24 mouse cellular contexts compared by ENCODE assay signal in genomic region chr11:67002911-67003310, GRCm38 (mm10). TPM values are rescaled to one million over a fixed set of nuclear protein-coding genes. Genes with fewer than 3 reads are reported as not detected.
A peak's percentile ranks its signal among the peaks of the same experiment; 100 is the strongest.
DNase-seq lines count a peak whose midpoint lies in the region; ATAC-seq and TF ChIP-seq lines count a peak whose summit lies in the region.
"Had no signal": no experiment of that assay in that cellular context is flagged by ENCODE, and none has a peak within 500 bp of the region (broad histone marks: within the 10 kb centered on the region; RNA-seq: fewer than 3 reads in every experiment).

No protein-coding gene starts in this region.

- H3K4me3 ChIP-seq in forebrain, embryonic 10.5 days = no peak overlapping the region
- H3K4me3 ChIP-seq in forebrain, embryonic 16.5 days (replicated peaks; ENCODE audit: low read length) = no peak overlapping the region
- no peak overlapping the region for H3K4me3 ChIP-seq in hindbrain, postnatal 0 days (ENCODE audit: low read length)
- no peak overlapping the region for H3K4me3 ChIP-seq in hindbrain, embryonic 16.5 days (ENCODE audit: low read length)
- no peak overlapping the region for H3K4me3 ChIP-seq in MEL (ENCODE audit: control insufficient read depth in 1 of 2, insufficient read depth in 1 of 2, low read depth in 2 of 2, low read length in 2 of 2)
- H3K4me3 ChIP-seq: embryonic facial prominence, embryonic 12.5 days; heart, embryonic 10.5 days; heart, embryonic 15.5 days; hindbrain, embryonic 13.5 days had no signal

- H3K4me2 ChIP-seq in forebrain, embryonic 16.5 days (ENCODE audit: low read length) = no peak overlapping the region
- H3K4me2 ChIP-seq in hindbrain, postnatal 0 days (ENCODE audit: low read depth, low read length) = no peak overlapping the region
- no peak overlapping the region for H3K4me2 ChIP-seq in hindbrain, embryonic 16.5 days (ENCODE audit: low read length)
- H3K4me2 ChIP-seq: embryonic facial prominence, embryonic 12.5 days; heart, embryonic 15.5 days; hindbrain, embryonic 13.5 days had no signal

- H3K36me3 ChIP-seq in forebrain, embryonic 10.5 days (replicated peaks) = no peaks in the 10 kb centered on the region
- no peaks in the 10 kb centered on the region for H3K36me3 ChIP-seq in forebrain, embryonic 16.5 days (ENCODE audit: control insufficient read depth, insufficient read depth)
- H3K36me3 ChIP-seq in hindbrain, postnatal 0 days (ENCODE audit: insufficient read depth, low read length) = no peaks in the 10 kb centered on the region
- H3K36me3 ChIP-seq in hindbrain, embryonic 16.5 days (ENCODE audit: control insufficient read depth, insufficient read depth, low read length) = no peaks in the 10 kb centered on the region
- peaks cover 0 to 4% of the 10 kb centered on the region in 2 experiments; a peak in 1 of 4 replicates for H3K36me3 ChIP-seq in MEL (ENCODE audit: control insufficient read depth in 1 of 2, insufficient read depth in 2 of 2, low read length in 2 of 2)
- H3K36me3 ChIP-seq: embryonic facial prominence, embryonic 12.5 days; heart, embryonic 10.5 days; heart, embryonic 15.5 days; hindbrain, embryonic 13.5 days had no signal

- H3K9ac ChIP-seq in forebrain, embryonic 16.5 days (replicated peaks; ENCODE audit: low read depth, low read length) = no peak overlapping the region
- no peak overlapping the region for H3K9ac ChIP-seq in hindbrain, postnatal 0 days (replicated peaks; ENCODE audit: low read length)
- H3K9ac ChIP-seq in hindbrain, embryonic 16.5 days (ENCODE audit: low read depth, low read length) = no peak overlapping the region
- H3K9ac ChIP-seq in MEL (ENCODE audit: control insufficient read depth, low read depth, low read length, poor library complexity, severe bottlenecking) = no peak overlapping the region
- H3K9ac ChIP-seq: embryonic facial prominence, embryonic 12.5 days; heart, embryonic 15.5 days; hindbrain, embryonic 13.5 days had no signal

- WGBS in forebrain, embryonic 10.5 days = 73% methylated on average over 2 of the region's 2 CpGs
- 36% methylated on average over 2 of the region's 2 CpGs for WGBS in forebrain, embryonic 16.5 days
- 41% methylated on average over 2 of the region's 2 CpGs for WGBS in hindbrain, postnatal 0 days
- WGBS in hindbrain, embryonic 16.5 days = 49% methylated on average over 2 of the region's 2 CpGs

- peak in 1 of 2 experiments; percentile 26; a peak in 1 of 4 replicates for TF ChIP-seq EP300 in MEL (IDR thresholded peaks at IDR 0.05; ENCODE audit: low read depth in 1 of 2, low read length in 2 of 2)

- ATAC-seq in forebrain, embryonic 16.5 days = no peak
- no peak for ATAC-seq in hindbrain, postnatal 0 days
- no peak for ATAC-seq in hindbrain, embryonic 16.5 days
- ATAC-seq: intestine, embryonic 16.5 days had no signal

- TF ChIP-seq RAD21 in MEL (IDR thresholded peaks at IDR 0.05; ENCODE audit: low read depth, low read length) = no peak

- 0 out of 2 replicates have a peak overlapping the region, but pooled peaks have one; percentile 20 for H3K27ac ChIP-seq in forebrain, embryonic 10.5 days
- no peak overlapping the region for H3K27ac ChIP-seq in forebrain, embryonic 16.5 days (ENCODE audit: low read length)
- H3K27ac ChIP-seq in hindbrain, postnatal 0 days = no peak overlapping the region
- no peak overlapping the region for H3K27ac ChIP-seq in hindbrain, embryonic 16.5 days (ENCODE audit: low read depth, low read length)
- no peak overlapping the region for H3K27ac ChIP-seq in MEL (ENCODE audit: control insufficient read depth, low read depth, low read length)
- H3K27ac ChIP-seq: embryonic facial prominence, embryonic 12.5 days; heart, embryonic 10.5 days; heart, embryonic 15.5 days had no signal

- H3K4me1 ChIP-seq in forebrain, embryonic 10.5 days = peaks cover 29% of the 10 kb centered on the region
- peaks cover 18% of the 10 kb centered on the region for H3K4me1 ChIP-seq in forebrain, embryonic 16.5 days (replicated peaks; ENCODE audit: control insufficient read depth, insufficient read depth, low read length)
- H3K4me1 ChIP-seq in hindbrain, postnatal 0 days (ENCODE audit: insufficient read depth, low read length) = peaks cover 33% of the 10 kb centered on the region
- peaks cover 24% of the 10 kb centered on the region for H3K4me1 ChIP-seq in hindbrain, embryonic 16.5 days (ENCODE audit: control insufficient read depth, insufficient read depth, low read depth, low read length)
- no peaks in the 10 kb centered on the region; a peak in 1 of 4 replicates for H3K4me1 ChIP-seq in MEL (ENCODE audit: control insufficient read depth in 1 of 2, insufficient read depth in 2 of 2, low read length in 2 of 2)

- H3K27me3 ChIP-seq in forebrain, embryonic 10.5 days (ENCODE audit: poor library complexity, severe bottlenecking) = peaks cover 3% of the 10 kb centered on the region
- no peaks in the 10 kb centered on the region for H3K27me3 ChIP-seq in forebrain, embryonic 16.5 days (replicated peaks; ENCODE audit: control insufficient read depth, insufficient read depth, low read length)
- no peaks in the 10 kb centered on the region for H3K27me3 ChIP-seq in hindbrain, postnatal 0 days (ENCODE audit: insufficient read depth, low read length)
- H3K27me3 ChIP-seq in hindbrain, embryonic 16.5 days (replicated peaks; ENCODE audit: control insufficient read depth, insufficient read depth, low read length) = no peaks in the 10 kb centered on the region
- no peaks in the 10 kb centered on the region for H3K27me3 ChIP-seq in MEL (ENCODE audit: control insufficient read depth in 1 of 2, insufficient read depth in 2 of 2, low read length in 2 of 2)
- H3K27me3 ChIP-seq: embryonic facial prominence, embryonic 12.5 days; heart, embryonic 15.5 days; hindbrain, embryonic 13.5 days had no signal

- H3K79me2 ChIP-seq in MEL (ENCODE audit: control insufficient read depth, insufficient read depth, low read length, poor library complexity) = no peaks in the 10 kb centered on the region

- no peak for TF ChIP-seq CTCF in hindbrain, postnatal 0 days (IDR thresholded peaks at IDR 0.05; ENCODE audit: low read depth)
- TF ChIP-seq CTCF in MEL (IDR thresholded peaks at IDR 0.05 in 2 of 3, conservative IDR thresholded peaks at IDR 0.05 in 1 of 3; ENCODE audit: control insufficient read depth in 1 of 3, insufficient read depth in 1 of 3, low read depth in 2 of 3, low read length in 3 of 3, poor library complexity in 1 of 3, severe bottlenecking in 1 of 3) = no peak
- no peak for TF ChIP-seq CTCF in brain, embryonic 14.5 days (IDR thresholded peaks at IDR 0.05; ENCODE audit: borderline replicate concordance, extremely low read depth, insufficient read depth, insufficient read length)

- H3K9me3 ChIP-seq in forebrain, embryonic 10.5 days = no peaks in the 10 kb centered on the region; the same call in 1 of the 2 replicates
- no peaks in the 10 kb centered on the region for H3K9me3 ChIP-seq in forebrain, embryonic 16.5 days (ENCODE audit: control insufficient read depth, low read length)
- no peaks in the 10 kb centered on the region for H3K9me3 ChIP-seq in hindbrain, postnatal 0 days (ENCODE audit: low read length)
- H3K9me3 ChIP-seq in hindbrain, embryonic 16.5 days (ENCODE audit: control insufficient read depth, low read length) = no peaks in the 10 kb centered on the region
- H3K9me3 ChIP-seq in MEL (replicated peaks; ENCODE audit: insufficient read depth, low read length) = no peaks in the 10 kb centered on the region
- H3K9me3 ChIP-seq: embryonic facial prominence, embryonic 12.5 days; heart, embryonic 10.5 days; heart, embryonic 15.5 days; hindbrain, embryonic 13.5 days had no signal

- TF ChIP-seq POLR2A in MEL (IDR thresholded peaks at IDR 0.05; ENCODE audit: control insufficient read depth in 1 of 2, insufficient read depth in 1 of 2, low read depth in 1 of 2, low read length in 2 of 2, poor library complexity in 1 of 2) = no peak
- TF ChIP-seq POLR2A in brain, embryonic 14.5 days (IDR thresholded peaks at IDR 0.05; ENCODE audit: borderline replicate concordance, extremely low read depth, insufficient read depth, insufficient read length, poor library complexity, severe bottlenecking) = no peak

- DNase-seq in forebrain, embryonic 10.5 days (ENCODE audit: extremely low spot score, low spot score) = no peak
- peak; percentile 41 for DNase-seq in hindbrain, postnatal 0 days (ENCODE audit: low spot score)
- DNase-seq in MEL (ENCODE audit: low read depth, low spot score) = peak; percentile 66
- peak; percentile 78 for DNase-seq in brain, embryonic 14.5 days (ENCODE audit: low read depth)
- no peak for DNase-seq in urinary bladder, postnatal 14 days (ENCODE audit: low spot score)
- DNase-seq: adrenal gland, adult 8-10 months; adrenal gland, postnatal 36 days; cerebellum, adult 11 months; cerebellum, adult 9-10 months; gastrocnemius, postnatal 10 days; heart, adult 18-20 months; heart, postnatal 14 days; kidney, adult 2 months had no signal

RNA-seq across cellular contexts. Expression of gene Tmem220, which starts 22.0 kb away (rescaled TPM):
- 0.63 and 0.86 TPM in 2 replicates for polyA plus RNA-seq in forebrain, embryonic 10.5 days (2016; fragmentation: Nextera tagmentation; extraction: Ambion mirVana)
- polyA plus RNA-seq in forebrain, embryonic 16.5 days (2015; fragmentation: Nextera tagmentation; extraction: Ambion mirVana) = 0.35 and 0.43 TPM in 2 replicates
- 0.26 TPM in 1 of 2 replicates, not detected in the other for total RNA-seq in hindbrain, postnatal 0 days (2014; rRNA removed)
- polyA plus RNA-seq in hindbrain, postnatal 0 days (2015; fragmentation: Nextera tagmentation; extraction: Ambion mirVana) = 0.97 and 1.1 TPM in 2 replicates
- polyA plus RNA-seq in hindbrain, embryonic 16.5 days (2015; fragmentation: Nextera tagmentation; extraction: Ambion mirVana) = 0.50 and 0.57 TPM in 2 replicates
- total RNA-seq in MEL (2012; rRNA removed) = 0.23 and 0.35 TPM in 2 replicates
- under 1 TPM in 1 of 2 experiments, not detected in 1; 0.99 TPM for polyA plus RNA-seq in MEL (2012; ENCODE audit: insufficient read depth in 1 of 2, insufficient read length in 2 of 2, low read depth in 1 of 2, low replicate concordance in 2 of 2, missing spikeins in 1 of 2)
- 0.45 and 0.93 TPM in 2 replicates for polyA plus RNA-seq in brain, embryonic 14.5 days (2012; rRNA removed)

RNA-seq across cellular contexts. Expression of gene Tmem238l, which starts 46.5 kb away (rescaled TPM):
- polyA plus RNA-seq in forebrain, embryonic 10.5 days (2016; fragmentation: Nextera tagmentation; extraction: Ambion mirVana) = not detected in 2 replicates
- not detected in 2 replicates for polyA plus RNA-seq in forebrain, embryonic 16.5 days (2015; fragmentation: Nextera tagmentation; extraction: Ambion mirVana)
- not detected in 2 replicates for total RNA-seq in hindbrain, postnatal 0 days (2014; rRNA removed)
- not detected in 2 replicates for polyA plus RNA-seq in hindbrain, postnatal 0 days (2015; fragmentation: Nextera tagmentation; extraction: Ambion mirVana)
- polyA plus RNA-seq in hindbrain, embryonic 16.5 days (2015; fragmentation: Nextera tagmentation; extraction: Ambion mirVana) = not detected in 2 replicates
- not detected in 2 replicates for total RNA-seq in MEL (2012; rRNA removed)
- polyA plus RNA-seq in MEL (2012; ENCODE audit: insufficient read depth in 1 of 2, insufficient read length in 2 of 2, low read depth in 1 of 2, low replicate concordance in 2 of 2, missing spikeins in 1 of 2) = not detected
- polyA plus RNA-seq in brain, embryonic 14.5 days (2012; rRNA removed) = 0.10 TPM in 1 of 2 replicates, not detected in the other
- total RNA-seq: adrenal gland, adult 8-10 months; adrenal gland, postnatal 36 days; CH12.LX; gastrocnemius, postnatal 10 days; gastrocnemius, postnatal 4 days; heart, adult 18-20 months; heart, postnatal 14 days; hematopoietic stem cell, adult 5-6 weeks had no signal
- polyA plus RNA-seq: cortical plate, adult 2 months; embryonic facial prominence, embryonic 12.5 days; heart, embryonic 10.5 days; hindbrain, embryonic 13.5 days had no signal

RNA-seq across cellular contexts. Expression of gene Adprm, which starts 49.5 kb away (rescaled TPM):
- polyA plus RNA-seq in forebrain, embryonic 10.5 days (2016; fragmentation: Nextera tagmentation; extraction: Ambion mirVana) = 28.5 TPM in 2 replicates
- 33.0 and 35.4 TPM in 2 replicates for polyA plus RNA-seq in forebrain, embryonic 16.5 days (2015; fragmentation: Nextera tagmentation; extraction: Ambion mirVana)
- 15.6 and 18.9 TPM in 2 replicates for total RNA-seq in hindbrain, postnatal 0 days (2014; rRNA removed)
- 25.3 and 29.5 TPM in 2 replicates for polyA plus RNA-seq in hindbrain, postnatal 0 days (2015; fragmentation: Nextera tagmentation; extraction: Ambion mirVana)
- polyA plus RNA-seq in hindbrain, embryonic 16.5 days (2015; fragmentation: Nextera tagmentation; extraction: Ambion mirVana) = 30.3 and 30.8 TPM in 2 replicates
- 23.0 and 27.8 TPM in 2 replicates for total RNA-seq in MEL (2012; rRNA removed)
- 100 to 1,000 TPM in 1 of 2 experiments, 10 to 100 TPM in 1; 19.7 to 531 TPM for polyA plus RNA-seq in MEL (2012; ENCODE audit: insufficient read depth in 1 of 2, insufficient read length in 2 of 2, low read depth in 1 of 2, low replicate concordance in 2 of 2, missing spikeins in 1 of 2)
- 28.8 and 33.5 TPM in 2 replicates for polyA plus RNA-seq in brain, embryonic 14.5 days (2012; rRNA removed)

RNA-seq across cellular contexts. Expression of gene Sco1, which starts 49.6 kb away (rescaled TPM):
- 21.1 and 22.9 TPM in 2 replicates for polyA plus RNA-seq in forebrain, embryonic 10.5 days (2016; fragmentation: Nextera tagmentation; extraction: Ambion mirVana)
- polyA plus RNA-seq in forebrain, embryonic 16.5 days (2015; fragmentation: Nextera tagmentation; extraction: Ambion mirVana) = 12.7 and 14.3 TPM in 2 replicates
- total RNA-seq in hindbrain, postnatal 0 days (2014; rRNA removed) = 11.0 and 13.8 TPM in 2 replicates
- 13.6 and 14.9 TPM in 2 replicates for polyA plus RNA-seq in hindbrain, postnatal 0 days (2015; fragmentation: Nextera tagmentation; extraction: Ambion mirVana)
- 9.6 and 12.0 TPM in 2 replicates for polyA plus RNA-seq in hindbrain, embryonic 16.5 days (2015; fragmentation: Nextera tagmentation; extraction: Ambion mirVana)
- 29.8 and 32.9 TPM in 2 replicates for total RNA-seq in MEL (2012; rRNA removed)
- 10 to 100 TPM in 1 of 2 experiments, not detected in 1; 14.1 TPM for polyA plus RNA-seq in MEL (2012; ENCODE audit: insufficient read depth in 1 of 2, insufficient read length in 2 of 2, low read depth in 1 of 2, low replicate concordance in 2 of 2, missing spikeins in 1 of 2)
- 5.6 and 7.5 TPM in 2 replicates for polyA plus RNA-seq in brain, embryonic 14.5 days (2012; rRNA removed)

Comparison
In these comparisons a context has a peak if more than half of its experiments do, and no peak if none do; other contexts are left out.
1. DNase-seq: peak in hindbrain, postnatal 0 days (single experiment), MEL (single experiment) and brain, embryonic 14.5 days (single experiment); none in forebrain, embryonic 10.5 days (single experiment) and urinary bladder, postnatal 14 days (single experiment).